Mouse (Mus musculus): ENCODE results near the gene Snrpc. TPM values are rescaled to one million over a fixed set of nuclear protein-coding genes. Genes with fewer than 3 reads are reported as not detected.
A peak's percentile ranks its signal among the peaks of the same experiment; 100 is the strongest.
"Not testable (repeated sequence)": the region's sequence is repeated elsewhere in the genome, so short reads cannot be mapped to it uniquely, and the experiment has no call there.

The Snrpc gene
- 10 to 100 TPM; 39.0 to 49.8 (median 42.1) TPM for total RNA-seq (2022)

DNA sequence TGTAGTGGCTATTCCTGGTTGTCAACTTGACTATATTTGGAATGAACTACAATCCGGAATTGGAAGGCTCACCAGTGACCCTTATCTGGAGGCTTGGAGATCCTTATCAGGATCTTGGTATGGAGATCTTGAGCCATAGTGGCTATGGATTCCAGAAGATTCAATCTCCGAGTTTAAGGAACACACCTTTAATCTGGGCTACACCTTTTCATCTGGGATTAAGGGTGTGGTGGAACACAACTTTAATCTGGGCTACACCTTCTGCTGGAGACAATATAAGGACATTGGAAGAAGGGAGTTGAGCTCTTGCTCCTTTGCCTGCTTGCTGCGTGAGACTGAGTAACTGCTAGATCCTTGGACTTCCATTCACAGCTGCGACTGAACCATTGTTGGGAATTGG, at the start of gene Snrpc:
TSS of gene Snrpc (plus strand) at position 301 of the 400 bp plus-strand sequence.
- not testable (repeated sequence) for DNase-seq (ENCODE audit: low spot score in 2 of 2)

DNA sequence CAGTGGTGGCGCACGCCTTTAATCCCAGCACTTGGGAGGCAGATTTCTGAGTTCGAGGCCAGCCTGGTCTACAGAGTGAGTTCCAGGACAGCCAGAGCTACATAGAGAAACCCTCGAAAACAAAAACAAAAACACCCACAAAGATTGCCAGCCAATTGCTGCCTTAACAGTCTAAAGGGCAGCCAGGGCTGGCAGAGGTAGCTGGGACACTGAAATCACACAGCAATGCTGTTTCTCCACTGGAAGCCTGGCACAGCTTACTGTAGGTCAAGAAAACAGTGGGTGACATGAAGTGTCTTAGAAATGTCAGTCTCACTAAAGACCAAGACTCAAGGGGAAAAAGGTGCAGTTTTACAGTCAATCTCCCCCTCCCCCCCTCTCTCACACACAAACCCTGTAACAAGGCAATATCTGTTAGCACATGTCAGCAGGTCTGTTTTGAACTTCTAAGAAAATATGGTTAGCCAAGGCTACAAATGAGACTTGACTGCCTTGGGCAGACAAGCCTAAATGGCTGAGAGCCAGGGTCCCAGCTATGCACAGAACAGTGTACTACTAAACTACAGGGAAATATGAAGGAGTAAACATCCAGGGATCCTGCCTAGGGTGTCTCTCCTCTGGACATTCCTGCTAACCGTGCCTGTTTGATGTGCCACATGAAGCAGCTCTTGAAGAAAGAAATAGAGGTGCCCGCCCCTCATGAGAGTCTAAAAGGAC, 49.3 kb upstream of the Snrpc start:
- DNase-seq (ENCODE audit: low spot score in 2 of 2), result no peak

DNA sequence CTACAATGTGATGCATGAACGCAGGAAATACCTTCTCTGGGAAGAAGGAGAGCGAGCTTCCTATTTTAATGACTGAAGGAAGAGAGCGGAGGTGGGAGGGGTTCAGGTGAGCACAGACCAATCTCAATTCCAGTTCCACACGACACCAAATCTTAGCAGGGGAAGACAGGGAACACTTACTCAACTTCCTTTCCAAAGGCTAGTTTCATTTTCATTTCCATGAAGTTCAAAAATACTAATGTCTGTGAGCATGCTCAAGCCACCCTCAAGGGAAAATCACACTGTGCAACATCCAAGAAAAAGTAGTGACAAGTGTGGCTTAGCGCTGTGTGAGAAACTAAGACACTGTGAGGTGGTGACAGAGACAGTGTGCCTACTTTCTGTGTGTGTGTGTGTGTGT, 47.9 kb upstream of the Snrpc start:
- no peak for DNase-seq (ENCODE audit: low spot score in 2 of 2)

DNA sequence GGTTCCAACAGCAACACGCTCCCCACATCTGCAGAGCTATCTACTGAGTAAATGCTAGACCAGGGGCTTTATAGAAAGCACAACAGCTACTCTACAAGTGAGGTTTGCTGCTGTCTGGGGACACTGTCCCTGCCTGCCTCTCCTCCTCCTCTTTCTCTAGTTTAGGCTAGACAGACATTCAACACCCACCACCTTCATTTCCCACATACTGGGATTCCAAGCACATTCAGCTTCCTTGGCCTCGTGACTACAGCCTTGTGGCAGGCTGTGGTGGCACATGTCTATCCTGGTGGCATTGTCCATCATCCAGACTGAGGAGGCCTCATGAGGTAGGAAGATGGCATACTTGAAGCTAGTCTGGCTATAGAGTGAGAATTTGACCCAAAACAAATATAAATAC, 47.0 kb upstream of the Snrpc start:
- no peak for DNase-seq (ENCODE audit: low spot score in 2 of 2)

DNA sequence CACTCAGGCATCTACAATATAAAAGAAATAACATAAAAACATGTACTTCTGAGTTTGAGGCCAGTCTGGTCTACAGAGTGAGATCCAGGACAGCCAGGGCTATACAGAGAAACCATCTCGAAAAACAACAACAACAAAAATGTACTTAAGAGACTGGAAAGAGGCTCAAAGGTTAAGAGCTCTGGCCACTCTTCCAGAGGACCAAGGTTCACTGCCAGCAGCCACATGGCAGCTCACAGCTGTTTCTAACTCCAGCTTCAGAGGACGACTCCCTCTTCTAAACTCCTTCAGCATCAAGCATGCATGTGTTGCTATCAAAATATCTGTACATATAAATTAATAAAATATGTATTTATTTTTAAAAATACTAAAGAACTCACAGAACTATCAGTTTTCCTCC, 46.4 kb upstream of the Snrpc start:
- DNase-seq (ENCODE audit: low spot score in 2 of 2), result no peak

DNA sequence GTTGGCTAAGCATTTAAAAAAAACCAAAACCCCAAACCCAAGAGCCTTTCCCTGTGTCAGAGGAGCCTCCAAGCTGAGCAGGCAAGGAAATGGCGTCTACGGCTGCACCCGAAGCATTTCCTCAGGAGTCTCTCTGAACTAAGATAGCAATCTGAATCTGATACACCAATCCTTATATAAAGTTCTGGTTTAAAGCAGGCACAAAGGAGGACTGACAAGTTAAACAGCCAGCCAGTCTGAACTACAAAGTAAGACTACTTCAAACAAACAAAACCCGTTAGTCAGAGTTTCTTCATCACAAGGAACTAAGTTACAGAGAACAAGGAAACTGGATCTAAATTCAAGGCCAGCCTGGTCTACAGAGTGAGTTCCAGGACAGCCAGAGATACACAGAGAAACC, 45.4 kb upstream of the Snrpc start:
- no peak for DNase-seq (ENCODE audit: low spot score in 2 of 2)

DNA sequence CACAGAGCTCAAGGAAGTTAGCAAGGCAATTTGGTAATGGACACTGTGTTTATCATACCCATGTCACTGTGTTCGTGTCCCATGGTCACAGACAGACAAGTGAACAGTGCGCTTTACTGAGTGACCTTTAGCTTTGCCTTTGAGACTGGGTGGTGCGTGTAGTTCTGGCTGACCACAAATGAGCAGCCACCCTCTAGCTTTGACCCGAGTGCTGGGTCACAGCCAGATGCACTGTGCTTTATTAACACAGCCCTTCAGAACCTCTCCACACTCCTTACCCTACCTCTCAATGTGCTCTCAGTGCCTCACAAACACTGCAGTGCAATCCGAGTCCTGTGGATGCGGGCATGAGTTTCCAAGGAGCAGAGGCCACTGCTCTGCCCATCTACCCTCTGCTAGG, 44.8 kb upstream of the Snrpc start:
- no peak for DNase-seq (ENCODE audit: low spot score in 2 of 2)

DNA sequence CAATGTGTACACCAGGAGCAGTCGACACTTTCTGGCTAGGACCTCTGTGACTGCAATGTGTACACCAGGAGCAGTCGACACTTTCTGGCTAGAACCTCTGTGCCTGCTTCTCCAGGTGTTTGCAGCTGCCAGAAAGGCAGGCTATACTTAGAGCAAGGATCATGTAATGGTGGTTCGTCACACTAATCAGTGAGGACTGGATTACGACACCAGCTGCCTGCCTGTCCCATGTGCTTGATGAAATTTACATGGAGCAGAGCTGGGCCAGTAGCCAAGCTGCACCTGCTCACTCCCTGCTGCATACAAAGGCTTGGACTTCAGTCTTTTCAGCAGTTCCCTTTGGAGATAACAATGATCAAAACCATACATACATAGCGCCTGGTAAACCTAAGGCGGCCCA, 41.2 kb upstream of the Snrpc start:
- peak; percentile 32 to 48 for DNase-seq (ENCODE audit: low spot score in 2 of 2)

DNA sequence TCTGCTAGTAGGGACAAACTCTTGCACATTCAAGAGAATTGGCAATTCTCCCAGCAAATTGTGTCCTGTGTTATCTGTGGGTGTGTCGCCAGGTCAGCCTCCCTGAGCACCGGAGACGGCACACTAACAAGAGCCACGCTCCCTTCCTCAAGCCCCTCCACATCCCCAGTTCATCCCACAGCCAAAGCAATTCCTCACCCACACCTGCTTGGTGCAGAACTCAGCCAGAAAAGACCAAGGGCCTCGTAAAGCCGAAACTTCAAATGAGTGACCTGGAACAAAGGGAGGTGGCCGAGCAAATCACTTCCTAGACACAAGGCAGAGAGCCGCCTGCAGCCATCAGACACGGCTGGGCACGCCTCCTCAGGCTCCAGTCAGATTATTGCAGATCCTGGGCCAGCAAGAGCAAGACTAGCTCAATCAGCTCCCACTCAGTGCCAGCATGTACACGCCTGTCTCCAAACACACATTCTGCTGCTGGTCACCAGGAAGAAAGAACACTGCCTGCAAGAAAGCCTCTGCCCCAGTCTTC, 40.5 kb upstream of the Snrpc start:
- DNase-seq (ENCODE audit: low spot score in 2 of 2), result peak; percentile 29 to 36

DNA sequence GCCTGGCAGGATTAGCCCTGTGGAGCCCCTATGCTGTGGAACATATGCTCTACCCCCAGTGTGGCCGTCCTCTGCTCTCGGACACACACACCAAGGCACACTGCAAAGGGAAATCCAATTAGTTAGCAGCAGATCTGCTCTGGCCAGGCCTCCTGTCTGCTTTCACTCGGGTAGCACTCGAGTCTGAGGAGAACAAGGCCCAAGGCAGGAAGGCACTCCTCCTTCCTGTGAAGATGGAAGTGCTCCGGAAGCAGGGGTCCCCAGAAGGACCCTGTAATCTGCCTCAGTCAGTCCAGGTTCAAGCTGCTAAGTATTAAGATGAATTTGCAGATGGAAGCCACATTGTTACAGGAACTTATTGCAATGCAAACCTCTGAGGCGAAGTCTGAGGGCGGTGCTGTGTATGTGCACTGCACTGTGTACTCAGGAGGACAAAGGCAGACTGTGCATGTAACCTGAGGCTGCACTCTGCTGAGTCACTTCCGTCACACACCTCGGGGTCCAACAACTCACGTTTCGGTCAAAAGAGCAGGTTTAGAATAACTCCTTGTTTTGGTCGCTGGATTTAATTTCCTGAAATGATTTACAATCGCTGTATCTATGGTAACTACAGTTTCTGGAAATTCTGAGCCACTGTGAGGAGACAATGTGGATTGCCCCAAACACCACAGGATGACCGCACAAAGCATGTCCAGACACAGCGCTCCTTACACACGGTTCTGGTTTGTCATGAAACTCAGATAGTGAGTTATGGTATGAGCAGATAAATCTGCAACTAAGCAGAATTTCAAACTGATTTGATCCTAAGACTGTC, 38.0 kb upstream of the Snrpc start:
- DNase-seq (ENCODE audit: low spot score in 2 of 2), result no peak

DNA sequence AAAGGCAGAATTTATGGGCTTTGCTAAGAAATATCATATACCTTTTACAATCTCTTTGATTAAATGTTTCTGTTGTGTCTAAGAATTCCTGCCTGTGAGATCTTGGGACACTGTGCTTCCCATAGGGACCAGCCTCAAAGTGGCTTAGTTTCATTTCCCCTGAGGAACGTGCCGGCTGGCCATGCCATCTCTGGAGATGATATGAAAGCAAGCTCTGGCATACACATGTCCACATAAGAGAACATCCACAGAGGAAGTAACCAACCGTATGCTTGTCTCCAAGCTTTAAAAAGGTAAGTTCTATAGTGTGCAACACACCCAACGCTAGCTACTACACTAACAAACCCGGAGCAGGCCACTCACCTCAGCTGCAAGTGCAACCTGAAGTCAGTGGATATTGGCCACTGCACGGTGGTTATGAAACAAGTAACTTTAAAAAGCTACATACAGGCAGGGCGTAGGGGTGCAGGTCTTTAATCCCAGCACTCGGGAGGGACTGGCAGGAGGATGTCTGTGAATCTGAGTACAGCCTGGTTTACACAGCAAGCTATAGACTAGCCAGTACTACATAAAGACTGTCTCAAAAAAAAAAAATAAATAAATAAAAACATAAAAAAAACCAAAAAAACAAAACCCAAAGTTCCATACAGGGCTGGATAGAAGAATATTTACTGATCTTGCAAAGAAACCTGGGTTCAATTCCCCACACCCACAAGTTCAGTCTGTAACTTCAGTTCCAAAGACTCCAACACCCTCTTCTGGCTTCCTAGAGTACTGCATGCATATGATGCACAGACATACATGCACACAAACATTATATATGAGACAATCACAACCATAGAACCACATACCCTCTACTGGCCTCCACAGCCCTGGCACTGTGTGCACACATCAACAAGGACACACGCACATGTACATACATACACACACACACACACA, 37.0 kb upstream of the Snrpc start:
- no peak for DNase-seq (ENCODE audit: low spot score in 2 of 2)

DNA sequence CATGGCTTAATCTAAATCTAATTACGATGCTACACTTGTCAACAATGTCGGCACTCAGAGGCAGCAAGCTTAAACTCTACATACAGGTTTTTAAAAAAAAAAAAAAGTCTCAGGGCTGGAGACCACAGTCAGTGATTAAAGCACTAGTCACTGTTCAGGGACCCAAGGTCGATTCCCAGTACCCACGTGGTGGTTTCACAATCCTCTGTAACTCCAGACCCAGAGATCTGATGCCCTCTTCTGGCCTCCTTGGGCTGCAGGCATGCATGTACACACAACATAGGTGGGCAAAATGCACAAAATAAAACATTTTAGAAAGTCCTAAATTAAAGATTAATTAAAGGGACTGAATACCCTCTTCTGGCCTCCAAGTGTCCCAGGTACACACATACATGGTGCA, 34.2 kb upstream of the Snrpc start:
- DNase-seq (ENCODE audit: low spot score in 2 of 2), result no peak

DNA sequence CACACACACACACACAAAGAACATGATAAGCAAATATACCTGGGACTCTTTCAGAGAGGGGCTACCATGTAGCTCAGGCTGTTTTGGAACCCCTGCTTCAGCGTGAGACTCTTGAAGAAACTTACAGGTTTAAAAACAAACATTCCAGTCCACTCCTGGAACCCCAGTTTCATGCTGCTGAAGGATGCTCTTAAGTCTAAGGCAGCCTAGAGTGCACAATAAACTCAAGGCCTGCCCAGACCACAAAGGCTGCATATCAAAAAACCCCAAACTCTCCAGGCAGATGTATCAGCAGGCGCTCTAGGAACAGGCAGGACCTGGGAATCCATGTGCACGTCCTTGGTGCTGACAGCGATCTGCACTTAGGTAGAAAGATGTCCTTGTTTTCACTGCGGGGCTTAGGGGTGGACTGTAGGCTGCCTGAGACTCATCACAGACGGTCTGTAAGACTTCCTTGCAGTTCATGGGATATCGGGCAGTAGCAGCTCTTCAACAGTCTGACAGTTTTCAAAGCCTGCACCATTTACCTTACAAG, 33.7 kb upstream of the Snrpc start:
- no peak for DNase-seq (ENCODE audit: low spot score in 2 of 2)

DNA sequence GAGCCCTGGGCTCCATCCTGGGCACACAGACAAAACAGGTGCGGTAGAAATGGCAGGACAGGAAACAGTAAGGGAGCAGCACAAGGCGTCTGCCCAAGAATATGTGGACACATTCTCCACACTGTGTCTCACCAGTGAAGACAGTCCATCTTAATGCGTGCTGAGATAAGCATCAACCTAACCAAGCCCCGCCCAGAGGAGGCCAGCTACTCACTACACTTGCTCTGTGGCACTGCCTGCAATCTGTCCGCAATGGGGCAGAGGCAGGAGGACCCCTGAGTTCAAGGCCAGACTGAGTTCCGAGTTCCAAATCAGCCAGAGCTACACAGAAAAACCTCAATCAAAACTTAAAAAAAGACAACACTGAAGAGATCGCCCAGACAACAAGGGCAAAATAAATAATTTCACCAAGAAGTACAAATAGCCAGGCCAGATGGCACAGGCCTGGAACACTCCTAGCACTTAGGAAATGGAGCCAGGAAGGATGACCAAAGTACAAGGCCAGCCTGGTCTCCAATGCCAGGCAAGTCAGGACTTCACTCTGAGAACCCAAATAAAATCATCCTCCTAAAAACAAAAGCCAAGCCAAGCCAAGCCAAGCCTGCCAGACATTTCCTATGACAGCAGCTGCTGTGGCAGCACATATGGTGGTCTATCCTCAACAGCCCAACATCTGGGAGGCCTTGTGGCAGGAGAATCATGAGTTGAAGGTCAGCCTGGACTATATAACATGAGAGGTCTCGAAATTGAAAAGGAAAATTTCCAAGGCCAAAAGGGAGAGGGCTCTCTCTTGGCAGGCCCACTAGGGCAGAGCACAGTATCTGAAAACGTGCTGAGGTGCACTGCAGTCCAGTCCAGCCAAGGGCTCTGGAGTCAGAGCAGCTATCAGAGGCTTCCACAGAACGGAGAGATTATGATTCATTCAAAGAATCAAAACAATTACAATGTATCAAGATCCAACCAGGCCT, 32.9 kb upstream of the Snrpc start:
- DNase-seq (ENCODE audit: low spot score in 2 of 2), result no peak

DNA sequence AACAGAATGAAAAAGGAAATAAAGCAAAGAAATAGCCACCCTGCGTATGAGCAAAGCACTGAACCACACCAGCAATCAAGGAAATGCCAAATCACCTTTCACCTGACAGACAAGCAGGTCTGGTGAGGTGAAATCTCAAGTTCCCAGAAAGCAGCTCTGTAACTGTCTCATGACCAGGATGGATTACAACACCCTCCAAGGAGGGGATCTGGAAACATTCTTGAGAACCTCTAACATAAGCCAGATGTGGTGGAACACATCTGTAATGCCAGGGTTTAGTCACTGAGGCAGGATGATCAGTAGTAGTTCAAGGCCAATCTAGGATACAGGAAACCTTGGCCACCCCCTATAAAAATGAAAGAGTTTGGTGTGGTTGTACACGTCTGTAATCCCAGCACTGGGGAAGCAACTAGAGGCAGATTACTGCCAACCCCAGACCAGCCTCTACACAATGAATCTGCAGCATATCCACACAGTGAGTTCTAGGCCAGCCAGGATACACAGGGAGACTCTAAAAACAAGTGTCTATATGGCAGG, 30.3 kb upstream of the Snrpc start:
- DNase-seq (ENCODE audit: low spot score in 2 of 2), result no peak

DNA sequence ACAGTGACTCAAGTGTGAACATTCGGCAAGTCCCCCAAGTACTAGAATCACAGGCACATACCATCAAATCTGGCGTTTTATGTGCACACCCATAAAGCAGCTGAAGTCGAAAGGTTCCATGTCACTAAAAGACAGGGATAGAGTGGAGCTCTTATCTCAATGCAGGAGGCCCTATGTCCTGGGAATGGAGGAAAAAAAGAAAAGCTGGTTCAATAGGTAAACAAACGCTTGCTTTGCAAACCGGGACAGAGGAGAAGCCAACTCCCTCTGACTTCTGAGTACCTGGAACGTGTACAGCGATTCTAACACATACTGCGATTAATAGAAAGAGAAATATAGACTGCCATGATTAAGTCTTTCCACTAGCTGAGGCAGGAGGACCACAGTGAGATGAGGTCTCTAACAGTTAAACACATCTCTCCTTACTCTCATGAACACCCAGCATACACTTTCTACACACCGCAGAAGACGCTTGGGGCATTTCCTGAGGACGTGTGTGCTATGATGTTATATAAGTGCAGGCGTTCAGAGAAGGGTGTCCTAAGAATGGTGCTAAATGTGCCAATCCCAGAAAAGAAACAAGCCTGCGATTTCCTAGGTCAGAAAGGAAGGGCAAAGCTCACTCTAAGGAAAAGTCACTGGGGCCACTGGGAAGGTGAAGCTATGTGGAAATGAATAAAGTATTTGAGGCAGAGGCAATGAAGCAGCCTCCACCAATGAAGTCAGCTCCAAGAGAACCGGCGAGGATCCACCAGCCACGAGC, 27.2 kb upstream of the Snrpc start:
- DNase-seq (ENCODE audit: low spot score in 2 of 2), result no peak

DNA sequence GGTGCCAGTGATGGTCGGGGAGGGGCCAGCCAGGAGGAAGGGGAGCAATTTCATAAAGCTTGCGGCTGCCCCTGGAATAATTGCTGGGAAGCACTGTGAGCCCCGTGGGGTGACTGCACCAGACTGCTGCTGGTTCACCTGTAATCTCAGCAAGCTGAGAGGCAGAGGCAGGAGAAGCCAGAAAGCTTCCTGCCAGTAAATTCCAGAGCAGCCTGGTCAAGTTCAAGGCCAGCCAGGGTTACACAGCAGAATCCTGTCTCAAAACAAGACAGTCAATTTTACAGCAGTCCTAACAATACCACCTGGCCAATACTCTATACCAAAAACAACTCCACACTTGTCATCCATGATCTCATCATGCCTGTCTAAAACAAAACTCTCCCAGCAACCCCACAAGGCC, 26.0 kb upstream of the Snrpc start:
- DNase-seq (ENCODE audit: low spot score in 2 of 2), result no peak

DNA sequence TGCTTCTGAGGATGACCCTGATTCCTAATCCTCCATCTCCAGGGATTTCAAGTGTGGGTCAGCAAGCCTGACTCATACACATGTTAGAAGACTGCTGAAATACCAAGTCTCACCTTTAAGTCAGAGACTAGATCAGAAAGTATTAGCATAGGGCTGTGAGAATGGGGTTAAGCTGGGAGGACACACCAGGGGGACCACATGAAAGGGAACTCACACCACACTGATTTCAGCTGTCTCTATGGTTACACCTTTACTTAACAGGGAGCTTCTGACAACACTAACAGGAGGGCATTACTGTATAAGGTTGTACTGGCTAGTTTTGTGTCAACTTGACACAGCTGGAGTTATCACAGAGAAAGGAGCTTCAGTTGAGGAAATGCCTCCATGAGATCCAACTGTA, 23.3 kb upstream of the Snrpc start:
- no peak for DNase-seq (ENCODE audit: low spot score in 2 of 2)

DNA sequence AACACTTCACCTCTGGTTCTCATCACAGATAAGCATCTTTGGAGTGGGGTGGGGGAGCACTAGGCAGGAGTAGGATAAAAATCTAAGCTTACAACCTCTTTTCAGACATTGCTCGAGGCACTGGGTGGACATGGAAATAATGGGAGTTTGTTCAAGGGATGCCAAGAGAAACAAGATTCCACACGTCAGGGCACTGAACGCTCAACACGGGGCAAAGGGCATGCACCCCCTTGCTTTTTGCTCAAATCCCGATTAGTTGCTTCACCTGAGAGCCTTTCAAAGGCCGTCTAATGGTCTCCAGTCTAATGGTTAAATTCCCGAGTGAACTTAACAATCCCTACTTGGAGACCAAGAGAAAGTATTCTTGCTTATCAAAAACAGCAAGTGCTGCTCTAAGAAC, 18.9 kb upstream of the Snrpc start:
- DNase-seq (ENCODE audit: low spot score in 2 of 2), result no peak

Data from layer of hippocampus, adult 8-10 months (tissue).